Mouse (Mus musculus): ENCODE data around the gene Sspn. TPM values are rescaled to one million over a fixed set of nuclear protein-coding genes. Genes with fewer than 3 reads are reported as not detected.
A peak's percentile ranks its signal among the peaks of the same experiment; 100 is the strongest.

The Sspn gene
- total RNA-seq (2021), result 10 to 100 TPM; 40.0 to 55.9 TPM
- long read RNA-seq, experiment 1, full-length matches to known transcripts, result 36 of 49 reads
- long read RNA-seq, experiment 1, partial matches to known transcripts, result 0 of 49 reads
- long read RNA-seq, experiment 1, other reads (novel, unspliced or antisense), result 13 of 49 reads
- long read RNA-seq, experiment 2, full-length matches to known transcripts, result 27 of 35 reads
- long read RNA-seq, experiment 2, partial matches to known transcripts, result 0 of 35 reads
- long read RNA-seq, experiment 2, other reads (novel, unspliced or antisense), result 8 of 35 reads

DNA sequence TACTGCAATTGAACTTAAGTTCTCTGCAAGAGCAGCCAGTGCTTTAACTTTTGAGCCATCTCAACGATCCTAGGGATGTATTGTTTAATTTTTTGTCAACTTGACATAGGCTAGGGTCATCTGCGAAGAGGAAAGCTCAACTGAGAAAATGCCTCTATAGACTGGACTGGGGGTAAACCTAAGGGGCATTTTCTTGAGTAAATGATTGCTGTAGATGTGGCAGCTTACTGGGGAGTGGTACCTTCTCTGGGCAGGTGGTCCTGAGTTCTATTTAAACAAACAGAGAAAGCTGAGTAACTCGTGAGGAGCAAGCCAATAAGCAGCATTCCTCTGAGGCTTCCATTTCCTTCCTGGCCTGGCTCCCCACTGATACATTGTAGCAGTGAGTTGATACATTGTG is at the start of gene Sspn:
Gene Sspn (plus strand): TSS at position 301 of the 400 bp plus-strand sequence.
- TF ChIP-seq CTCF (IDR thresholded peaks at IDR 0.05), result no peak
- intact Hi-C loops (cut with DNase I), result no loop called here

DNA sequence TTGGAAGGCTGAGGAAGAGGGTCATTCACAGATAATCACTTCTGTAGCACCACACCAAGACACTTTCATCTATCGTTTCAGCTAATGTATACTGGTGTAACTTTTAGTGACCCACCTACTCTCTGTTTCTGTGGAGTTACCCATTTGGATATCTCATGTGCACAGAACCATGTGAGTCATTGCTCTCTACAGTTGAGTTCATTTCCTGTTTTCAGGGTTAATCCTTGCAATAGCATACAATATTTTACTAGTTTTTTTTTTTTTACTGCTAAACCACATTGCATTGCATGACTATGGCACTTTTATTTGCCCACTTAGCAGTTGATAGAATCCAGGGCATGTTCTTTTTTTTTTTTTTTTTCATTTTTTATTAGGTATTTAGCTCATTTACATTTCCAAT is 48.4 kb upstream of the Sspn start:
- intact Hi-C loops (cut with DNase I), result no loop called here
- Histone ChIP-seq H3K4me3 (no peak overlapping the region), H3K27ac (no peak overlapping the region)
- TF ChIP-seq CTCF (IDR thresholded peaks at IDR 0.05), result no peak
- no peak for DNase-seq

More for the DNA sequence above, at the start of gene Sspn:
- Histone ChIP-seq H3K4me3 (no peak within 1 kb of the TSS), H3K27ac (no peak within 1 kb of the TSS)
- no peak for DNase-seq

DNA sequence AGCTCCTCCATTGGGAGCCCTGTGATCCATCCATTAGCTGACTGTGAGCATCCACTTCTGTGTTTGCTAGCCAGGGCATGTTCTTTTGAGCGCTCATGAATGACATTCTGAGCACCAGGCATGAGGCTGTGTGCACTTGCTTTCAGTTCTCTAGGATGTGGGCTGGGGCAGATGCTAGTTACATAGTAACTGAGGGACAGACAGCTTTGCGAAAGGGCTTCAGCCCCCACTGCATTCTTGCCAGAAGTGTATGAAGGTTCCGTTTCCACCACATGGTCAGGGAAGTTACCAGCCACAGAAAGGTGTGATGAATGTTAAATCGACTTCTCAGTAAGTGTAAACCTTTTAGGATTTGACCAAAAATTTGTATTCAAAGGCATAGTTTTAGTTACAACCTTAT is 47.8 kb upstream of the Sspn start:
- no peak for TF ChIP-seq CTCF (IDR thresholded peaks at IDR 0.05)
- DNase-seq, result peak; percentile 3
- Histone ChIP-seq H3K4me3 (no peak overlapping the region), H3K27ac (no peak overlapping the region)
- intact Hi-C loops (cut with DNase I), result no loop called here

DNA sequence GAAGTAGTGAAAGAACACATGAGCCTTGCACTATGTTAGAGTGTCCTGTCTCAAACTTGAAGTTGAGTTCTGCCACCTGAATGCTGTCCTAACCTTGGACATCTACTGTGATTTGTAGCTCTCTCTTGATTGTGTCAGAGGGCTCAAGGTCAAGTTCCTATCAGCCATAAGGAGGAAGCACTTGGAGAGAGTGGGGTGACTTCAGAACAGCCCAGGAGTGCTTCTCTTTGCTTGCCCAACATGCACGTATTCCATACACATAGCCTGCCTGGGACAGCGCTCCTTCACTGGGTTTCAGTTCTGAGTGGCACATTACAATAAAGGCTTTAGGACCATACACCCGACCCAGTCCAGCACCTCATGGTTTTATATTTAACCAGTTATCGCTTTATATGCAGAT is 46.4 kb upstream of the Sspn start:
- no peak for TF ChIP-seq CTCF (IDR thresholded peaks at IDR 0.05)
- DNase-seq, result peak; percentile 8
- Histone ChIP-seq H3K27ac (no peak overlapping the region), H3K4me3 (no peak overlapping the region)
- intact Hi-C loops (cut with DNase I), result no loop called here

GRCm38 (mm10) chr6:145886277-145886676 is 45.2 kb upstream of the Sspn start:
- H3K4me3 ChIP-seq, result no peak overlapping the region
- intact Hi-C loops (cut with DNase I), result no loop called here
- peak; percentile 57 for DNase-seq
- no peak for TF ChIP-seq CTCF (IDR thresholded peaks at IDR 0.05)
- H3K27ac ChIP-seq, result no peak overlapping the region

- no peak for DNase-seq
- TF ChIP-seq CTCF (IDR thresholded peaks at IDR 0.05), result no peak
- intact Hi-C loops (cut with DNase I), result no loop called here
- Histone ChIP-seq H3K27ac (no peak overlapping the region), H3K4me3 (no peak overlapping the region)
Observed at GRCm38 (mm10) chr6:145887719-145888118, 43.7 kb upstream of the Sspn start.

DNA sequence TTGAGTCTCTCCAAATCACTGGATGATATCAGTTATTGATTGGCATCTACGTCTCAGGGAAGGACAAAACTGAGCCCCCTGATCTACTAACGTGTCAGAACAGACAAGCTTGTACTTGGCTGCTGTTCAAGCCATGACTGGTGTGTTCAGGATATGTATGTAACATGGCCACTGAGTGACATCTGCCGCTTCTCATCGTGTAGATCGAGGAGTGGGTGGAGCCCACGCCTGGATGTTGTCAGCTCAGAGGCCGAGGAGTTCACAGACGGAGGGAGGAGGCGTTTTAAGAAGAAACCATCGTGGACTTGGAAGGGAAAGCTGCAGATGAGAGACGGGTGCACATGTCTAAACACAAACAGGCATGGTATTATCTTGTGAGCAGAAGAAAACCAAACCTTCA is 39.5 kb upstream of the Sspn start:
- Histone ChIP-seq H3K4me3 (no peak overlapping the region), H3K27ac (no peak overlapping the region)
- no peak for DNase-seq
- intact Hi-C loops (cut with DNase I), result no loop called here
- TF ChIP-seq CTCF (IDR thresholded peaks at IDR 0.05), result no peak

DNA sequence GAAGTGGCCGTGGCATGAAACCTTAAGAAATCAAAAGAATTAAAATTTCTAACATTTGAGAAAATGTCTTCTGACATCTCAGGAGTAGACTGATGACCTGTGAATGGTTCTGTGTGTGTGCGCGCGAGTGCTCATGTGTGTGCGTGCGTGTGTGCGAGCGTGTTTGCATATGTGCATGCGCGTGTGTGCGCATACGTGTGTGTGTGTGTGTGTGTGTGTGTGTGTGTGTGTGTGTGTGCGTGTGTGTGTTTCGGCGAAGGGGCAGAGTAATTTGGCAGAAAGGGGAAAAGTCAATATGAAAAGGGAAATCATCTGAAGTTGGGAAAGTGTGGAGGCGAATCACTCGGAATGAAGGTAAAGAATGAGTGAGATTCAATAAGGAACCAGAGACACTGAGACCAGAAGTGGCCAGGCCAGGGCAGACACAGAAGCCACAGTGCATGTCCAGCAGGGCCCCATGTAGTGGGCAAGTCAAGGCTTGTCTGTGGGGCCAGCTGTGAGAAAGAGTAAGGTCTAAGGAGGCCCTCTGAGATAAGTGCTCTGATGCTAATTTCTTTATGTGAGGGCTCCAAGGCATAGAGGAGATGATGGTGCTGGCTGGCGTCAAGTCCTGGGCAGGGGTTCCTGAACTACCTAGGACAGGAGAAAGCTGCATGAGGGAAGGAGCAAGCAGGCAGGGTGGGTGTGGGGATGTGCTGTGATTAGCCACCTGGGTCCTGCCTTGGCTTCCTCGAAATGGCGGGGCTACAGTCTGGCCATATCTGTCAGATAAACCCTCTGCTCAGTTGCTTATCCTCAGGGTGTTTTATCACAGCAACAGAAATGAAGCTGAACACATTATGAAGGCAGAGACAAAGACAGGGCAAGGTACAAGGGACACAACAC is 38.8 kb upstream of the Sspn start:
- intact Hi-C loops (cut with DNase I), result no loop called here
- Histone ChIP-seq H3K4me3 (no peak overlapping the region), H3K27ac (no peak overlapping the region)
- TF ChIP-seq CTCF (IDR thresholded peaks at IDR 0.05), result no peak
- DNase-seq, result no peak

- DNase-seq, result no peak
- H3K4me3 ChIP-seq, result no peak overlapping the region
- no peak overlapping the region for H3K27ac ChIP-seq
- intact Hi-C loops (cut with DNase I), result no loop called here
- no peak for TF ChIP-seq CTCF (IDR thresholded peaks at IDR 0.05)
Observed at GRCm38 (mm10) chr6:145893366-145894021, 37.9 kb upstream of the Sspn start.

DNA sequence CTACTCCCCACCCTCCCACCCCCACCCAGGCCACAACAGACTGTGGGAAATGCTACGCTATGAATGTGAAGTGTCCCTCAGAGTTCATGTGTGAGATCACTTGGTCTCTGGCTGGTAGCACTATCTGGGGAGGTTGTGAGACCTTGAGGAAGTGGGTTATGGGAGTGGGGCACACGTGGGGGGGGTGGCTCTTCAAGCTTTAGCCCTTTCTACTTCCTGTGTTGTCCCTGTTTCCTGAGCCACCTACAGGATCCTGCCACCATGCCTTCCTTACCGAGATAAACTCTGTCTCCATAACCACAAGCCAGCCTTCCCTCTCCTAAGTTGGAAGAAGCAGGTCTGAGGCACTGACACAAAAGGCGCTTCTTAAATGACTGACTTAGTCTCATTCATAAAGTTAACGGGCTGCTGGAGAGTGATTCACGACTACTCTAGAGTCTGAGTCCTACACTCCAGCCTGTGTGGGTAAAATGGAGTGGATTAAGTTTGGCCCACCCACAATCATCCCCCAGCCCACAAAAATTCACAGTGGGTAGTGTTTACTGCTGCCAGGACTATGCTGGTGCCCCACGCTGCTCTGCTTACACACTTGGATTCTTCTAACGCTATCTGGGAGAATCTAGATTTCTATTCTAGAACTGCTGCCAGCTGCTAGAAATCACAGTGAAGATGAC is 36.6 kb upstream of the Sspn start:
- no peak for TF ChIP-seq CTCF (IDR thresholded peaks at IDR 0.05)
- intact Hi-C loops (cut with DNase I), result no loop called here
- Histone ChIP-seq H3K27ac (no peak overlapping the region), H3K4me3 (no peak overlapping the region)
- no peak for DNase-seq

DNA sequence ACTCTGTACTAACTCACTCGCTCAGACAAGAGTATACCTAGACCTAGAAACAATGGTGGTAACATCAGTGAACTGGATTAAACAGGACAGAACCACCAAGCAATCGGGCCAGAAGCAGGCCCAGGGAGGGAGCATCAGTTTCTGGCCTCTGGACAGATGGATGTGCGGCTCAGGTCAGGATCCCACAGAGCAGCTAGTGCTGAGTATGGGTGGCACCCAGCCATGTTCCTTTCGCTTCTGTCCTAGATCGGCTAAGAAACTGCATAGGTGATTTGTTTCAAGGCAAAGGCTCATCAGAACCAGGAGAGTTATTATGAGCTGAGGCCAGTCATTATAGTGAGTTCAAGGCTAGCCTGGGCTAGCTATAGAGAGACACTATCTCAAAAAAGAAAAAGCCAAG is 27.3 kb upstream of the Sspn start:
- no peak for DNase-seq
- no peak overlapping the region for H3K4me3 ChIP-seq
- intact Hi-C loops (cut with DNase I), result no loop called here
- TF ChIP-seq CTCF (IDR thresholded peaks at IDR 0.05), result no peak
- no peak overlapping the region for H3K27ac ChIP-seq

- intact Hi-C loops (cut with DNase I), result no loop called here
- H3K27ac ChIP-seq, result no peak overlapping the region
- no peak for DNase-seq
- H3K4me3 ChIP-seq, result no peak overlapping the region
- no peak for TF ChIP-seq CTCF (IDR thresholded peaks at IDR 0.05)
Observed at GRCm38 (mm10) chr6:145904616-145905015, 26.8 kb upstream of the Sspn start.
